Mouse (Mus musculus) thymus, adult 2 months (tissue): ENCODE results near the gene Pin1rt1. TPM values are rescaled to one million over a fixed set of nuclear protein-coding genes. Genes with fewer than 3 reads are reported as not detected.

ENCODE experiments used
- DNase-seq: peaks from one replicate; pipeline ENCODE4 v3.0.0; 2021
- H3K27ac ChIP-seq: fragments of 200-500 bp; 2 replicates; pipeline ENCODE4 v1.5.1; 2012; ENCODE audit warnings: low read length, control low read depth; ENCODE audit not compliant: control insufficient read depth, insufficient read depth
- H3K27me3 ChIP-seq: fragments of 200-500 bp; 2 replicates; pipeline ENCODE4 v1.6.1; 2012; ENCODE audit warnings: mild to moderate bottlenecking, low read length, moderate library complexity, mixed read lengths; ENCODE audit not compliant: control insufficient read depth, insufficient read depth
- H3K36me3 ChIP-seq: fragments of 200-500 bp; 2 replicates; pipeline ENCODE4 v1.6.1; 2012; ENCODE audit warnings: mild to moderate bottlenecking, low read length, moderate library complexity; ENCODE audit not compliant: control insufficient read depth, insufficient read depth
- H3K4me1 ChIP-seq: fragments of 200-500 bp; replicated peaks from 2 replicates; pipeline ENCODE4 v1.6.1; 2012; ENCODE audit warnings: low read length; ENCODE audit not compliant: control insufficient read depth, insufficient read depth
- H3K4me3 ChIP-seq: fragments of 200-500 bp; 2 replicates; pipeline ENCODE4 v1.5.1; 2012; ENCODE audit warnings: mild to moderate bottlenecking, low read length, control low read depth, moderate library complexity; ENCODE audit not compliant: control insufficient read depth, insufficient read depth
- CTCF ChIP-seq: fragments of 200-500 bp; IDR thresholded peaks from 2 replicates; pipeline ENCODE4 v1.5.1; 2012; ENCODE audit warnings: mild to moderate bottlenecking, control low read depth, low read length, moderate library complexity, borderline replicate concordance; ENCODE audit not compliant: control insufficient read depth, poor library complexity, insufficient read depth; ENCODE audit errors: extremely low read depth
- POLR2A ChIP-seq: fragments of 200-500 bp; IDR thresholded peaks from 2 replicates; pipeline ENCODE4 v1.6.1; 2012; ENCODE audit warnings: mild to moderate bottlenecking, low read length, control low read depth, moderate library complexity; ENCODE audit not compliant: control insufficient read depth, poor library complexity, insufficient read depth; ENCODE audit errors: extremely low read depth
- WGBS: fragments of 180-500 bp; shearing (Covaris S2); methylation state at CpG from one replicate; pipeline ENCODE4 v1.1.7; 2018; 5-methylcytosine and 5-hydroxymethylcytosine counted together
- polyA plus RNA-seq: library from polyadenylated mRNA; depleted of rRNA; stranded (reverse); fragments of >200 nt; gene quantifications from 2 replicates; pipeline ENCODE4 v1.2.3, GENCODE M21; 2012

The Pin1rt1 gene
- polyA plus RNA-seq, 1 experiment: not detected

GRCm38 (mm10) chr2:104714254-104714691 is 1.9 kb downstream of the Pin1rt1 start:
- Histone ChIP-seq H3K27ac (no peak overlapping the region), H3K36me3 (no peaks in the 10 kb centered on the region), H3K4me1 (peaks cover 9% of the 10 kb centered on the region; the same call in 1 of the 2 replicates), H3K4me3 (no peak overlapping the region), H3K27me3 (peaks cover 18% of the 10 kb centered on the region)
- 91% methylated on average over 15 of the region's 15 CpGs for WGBS
- DNase-seq: no peak
- no peak for TF ChIP-seq POLR2A
- no peak for TF ChIP-seq CTCF

DNA sequence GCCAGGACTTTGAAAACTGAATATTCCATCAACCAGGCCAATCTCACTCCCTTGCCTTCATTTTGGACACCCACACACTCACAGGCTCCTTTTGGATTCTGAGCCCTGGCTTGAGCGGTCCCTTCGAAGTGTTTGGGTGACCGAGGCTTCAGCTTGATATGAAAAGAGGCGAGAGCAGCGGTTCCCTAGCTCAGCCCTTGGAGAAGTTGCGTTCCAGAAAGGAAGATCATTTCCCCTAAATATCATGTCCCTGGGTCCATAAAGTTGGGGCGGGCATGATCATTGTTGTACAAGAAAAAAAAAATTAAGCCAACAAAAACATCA is 3.7 kb downstream of the Pin1rt1 start:
- 17% methylated on average over 7 of the region's 7 CpGs for WGBS

DNA sequence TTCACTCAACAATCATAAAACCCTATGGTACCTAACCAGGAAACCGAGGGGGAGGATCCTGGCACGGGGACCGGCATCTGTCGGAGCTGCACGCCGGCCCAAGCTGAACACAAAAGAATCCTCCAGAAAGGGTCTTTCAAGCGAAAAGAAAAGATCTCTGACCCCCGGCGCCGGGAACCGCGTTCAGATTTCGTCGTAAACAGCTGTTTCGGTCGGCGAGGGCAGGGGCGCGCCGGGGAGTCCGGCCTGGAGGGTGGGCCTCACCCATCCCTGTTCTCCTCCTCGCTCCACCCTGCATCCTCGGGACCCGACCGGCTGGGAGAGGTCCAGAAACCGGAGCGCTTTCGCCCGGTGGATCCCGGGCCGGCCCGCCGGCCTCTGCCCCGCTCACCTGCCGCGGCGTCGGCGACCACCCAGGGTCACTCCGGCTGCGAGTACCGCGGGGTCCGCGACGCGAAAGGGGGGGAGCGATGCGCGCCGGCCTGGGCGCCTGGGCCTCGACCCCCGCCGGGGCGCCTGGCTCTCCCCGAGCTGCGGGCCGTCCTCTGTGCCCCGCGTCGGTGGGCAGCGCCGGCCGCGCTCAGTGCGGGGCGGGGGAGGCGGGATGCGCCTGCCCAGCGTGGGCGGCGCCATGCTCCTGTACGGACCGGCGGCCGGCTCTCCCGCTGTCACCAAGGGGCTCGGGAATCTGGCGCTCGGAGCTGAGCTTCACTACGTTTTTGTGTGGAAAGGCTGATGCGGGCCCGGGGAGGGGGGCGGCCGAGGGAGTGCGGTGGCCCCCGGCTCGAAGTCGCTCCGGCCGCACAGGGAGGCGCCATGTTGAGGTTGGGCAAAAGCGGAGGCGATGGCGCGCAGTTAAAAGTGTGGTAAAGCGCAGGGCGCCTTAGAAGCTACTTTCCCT is 4.3 kb downstream of the Pin1rt1 start, which contains the start of gene Tcp11l1:
Gene Tcp11l1 (minus strand): TSS at position 585 of the 901 bp plus-strand sequence.
- H3K4me1 ChIP-seq: peaks cover 9% of the 10 kb centered on the region; the same call in 1 of the 2 replicates
- H3K27me3 ChIP-seq: peaks cover 18% of the 10 kb centered on the region
- DNase-seq: peak; percentile 31
- no peaks in the 10 kb centered on the region for H3K36me3 ChIP-seq
- peak within 1 kb of the TSS; percentile 52 for H3K4me3 ChIP-seq
- under 1% methylated on average over 91 of the region's 99 CpGs for WGBS
- no peak within 1 kb of the TSS for H3K27ac ChIP-seq
- TF ChIP-seq CTCF: no peak
- TF ChIP-seq POLR2A: no peak

More for the DNA sequence above, 3.7 kb downstream of the Pin1rt1 start:
- TF ChIP-seq POLR2A: no peak
- no peak for TF ChIP-seq CTCF
- Histone ChIP-seq H3K4me3 (peak overlapping the region; percentile 52), H3K27ac (no peak overlapping the region), H3K4me1 (peaks cover 9% of the 10 kb centered on the region; the same call in 1 of the 2 replicates), H3K36me3 (no peaks in the 10 kb centered on the region), H3K27me3 (peaks cover 18% of the 10 kb centered on the region)
- DNase-seq: no peak

- DNase-seq: no peak
- WGBS: 15% methylated on average over 6 of the region's 6 CpGs
- no peaks in the 10 kb centered on the region for H3K36me3 ChIP-seq
- TF ChIP-seq CTCF: no peak
- no peak for TF ChIP-seq POLR2A
- H3K4me1 ChIP-seq: peaks cover 9% of the 10 kb centered on the region; the same call in 1 of the 2 replicates
- H3K27ac ChIP-seq: no peak overlapping the region
- no peak overlapping the region for H3K4me3 ChIP-seq
- H3K27me3 ChIP-seq: peaks cover 18% of the 10 kb centered on the region
Measured at GRCm38 (mm10) chr2:104710670-104711370, 5.4 kb downstream of the Pin1rt1 start.

- Histone ChIP-seq H3K27ac (no peak overlapping the region), H3K36me3 (no peaks in the 10 kb centered on the region), H3K4me1 (peaks cover 9% of the 10 kb centered on the region; the same call in 1 of the 2 replicates), H3K27me3 (peaks cover 18% of the 10 kb centered on the region), H3K4me3 (no peak overlapping the region)
- 71% methylated on average over 6 of the region's 6 CpGs for WGBS
- DNase-seq: no peak
- no peak for TF ChIP-seq CTCF
- TF ChIP-seq POLR2A: no peak
Measured at GRCm38 (mm10) chr2:104709786-104710337, 6.3 kb downstream of the Pin1rt1 start.

- 91% methylated on average over 3 of the region's 3 CpGs for WGBS
- no peaks in the 10 kb centered on the region for H3K27me3 ChIP-seq
- no peaks in the 10 kb centered on the region for H3K36me3 ChIP-seq
- no peak overlapping the region for H3K27ac ChIP-seq
- no peak for TF ChIP-seq CTCF
- TF ChIP-seq POLR2A: no peak
- H3K4me3 ChIP-seq: no peak overlapping the region
- H3K4me1 ChIP-seq: no peaks in the 10 kb centered on the region
- no peak for DNase-seq
Measured at GRCm38 (mm10) chr2:104704355-104704754, 11.8 kb downstream of the Pin1rt1 start.
